Mouse (Mus musculus) heart, embryonic 14.5 days (tissue): Measurements from ENCODE around the gene Rab13. TPM values are rescaled to one million over a fixed set of nuclear protein-coding genes. Genes with fewer than 3 reads are reported as not detected.
A peak's percentile ranks its signal among the peaks of the same experiment; 100 is the strongest.

Experiments
- ATAC-seq: fragments of 200-750 bp; cut with Nextera tagmentation; 2 replicates; pipeline ENCODE4 v1.8.0; 2017; ENCODE audit warnings: low read depth, moderate TSS enrichment; ENCODE audit not compliant: insufficient number of reproducible peaks, insufficient read depth, low FRiP score
- H3K27ac ChIP-seq, 2 experiments: fragments of 200-500 bp in 1 of 2; fragments of 300-500 bp in 1 of 2; sonication (generic) in 1 of 2; replicated peaks in 1 of 2; 2 replicates each; pipeline ENCODE4 v1.5.1; 2012 to 2014; ENCODE audit warnings: low read depth in 2 of 2, low read length in 2 of 2, control low read depth in 1 of 2, mild to moderate bottlenecking in 1 of 2, mixed read lengths in 1 of 2; ENCODE audit not compliant: control insufficient read depth in 1 of 2, insufficient read depth in 1 of 2
- H3K27me3 ChIP-seq: fragments of 300-500 bp; sonication (generic); 2 replicates; pipeline ENCODE4 v1.6.1; 2014; ENCODE audit warnings: mild to moderate bottlenecking, low read length, control low read depth; ENCODE audit not compliant: control insufficient read depth, insufficient read depth
- H3K36me3 ChIP-seq: fragments of 300-500 bp; sonication (generic); 2 replicates; pipeline ENCODE4 v1.6.1; 2014; ENCODE audit warnings: mild to moderate bottlenecking, control low read depth, low read length, mixed read lengths; ENCODE audit not compliant: control insufficient read depth, insufficient read depth
- H3K4me1 ChIP-seq, 2 experiments: fragments of 200-500 bp in 1 of 2; fragments of 300-500 bp in 1 of 2; sonication (generic) in 1 of 2; 2 replicates each; pipeline ENCODE4 v1.6.1; 2012 to 2014; ENCODE audit warnings: low read length in 2 of 2, control low read depth in 1 of 2, mixed read lengths in 1 of 2; ENCODE audit not compliant: control insufficient read depth in 2 of 2, insufficient read depth in 2 of 2
- H3K4me2 ChIP-seq: fragments of 300-500 bp; sonication (generic); 2 replicates; pipeline ENCODE4 v1.6.1; 2014; ENCODE audit warnings: mild to moderate bottlenecking, low read length
- H3K4me3 ChIP-seq, 2 experiments: fragments of 200-500 bp in 1 of 2; fragments of 300-500 bp in 1 of 2; sonication (generic) in 1 of 2; 2 replicates each; pipeline ENCODE4 v1.5.1; 2012 to 2014; ENCODE audit warnings: low read length in 2 of 2, mild to moderate bottlenecking in 2 of 2, control low read depth in 1 of 2, low read depth in 1 of 2, moderate library complexity in 1 of 2; ENCODE audit not compliant: control insufficient read depth in 1 of 2, insufficient read depth in 1 of 2
- H3K9ac ChIP-seq: fragments of 300-500 bp; sonication (generic); 2 replicates; pipeline ENCODE4 v1.6.1; 2014; ENCODE audit warnings: mild to moderate bottlenecking, low read length
- H3K9me3 ChIP-seq: fragments of 300-500 bp; sonication (generic); 2 replicates; pipeline ENCODE4 v1.6.1; 2016; ENCODE audit warnings: low read length, control low read depth; ENCODE audit not compliant: control insufficient read depth
- WGBS: fragments of 180-500 bp; shearing (Covaris S2); extraction: QIAGEN DNeasy Blood & Tissue Kit; methylation state at CpG from one replicate; pipeline ENCODE4 v1.1.7; 2014; 5-methylcytosine and 5-hydroxymethylcytosine counted together
- polyA plus RNA-seq: library from polyadenylated mRNA; unstranded; fragments of >200 nt; fragmentation: Nextera tagmentation; extraction: Ambion mirVana; gene quantifications from 2 replicates; pipeline ENCODE4 v1.2.1, GENCODE M21; 2014

The Rab13 gene
- polyA plus RNA-seq, 1 experiment from 2014 or later = 12.1 TPM

DNA sequence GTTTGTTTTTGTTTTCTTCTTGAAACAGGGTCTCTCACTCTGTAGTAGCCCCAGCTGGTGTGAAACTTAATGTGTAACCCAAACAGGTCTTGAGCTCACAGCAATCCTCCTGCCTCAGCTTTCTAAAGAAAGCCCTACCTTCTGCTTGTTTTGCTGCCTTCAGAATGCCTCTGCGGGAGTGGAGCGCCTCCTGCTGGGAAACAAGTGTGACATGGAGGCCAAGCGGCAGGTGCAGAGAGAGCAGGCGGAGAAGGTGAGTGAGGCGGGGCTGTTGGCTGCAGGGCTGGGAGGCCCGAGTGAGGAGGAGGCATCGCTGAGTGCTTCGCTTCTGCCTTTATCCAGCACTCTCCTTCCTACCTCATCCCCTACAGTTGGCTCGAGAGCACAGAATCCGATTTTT lies 10.8 kb downstream of the Rab13 start:
- Histone ChIP-seq H3K9me3 (no peaks in the 10 kb centered on the region), H3K9ac (no peak overlapping the region), H3K27me3 (no peaks in the 10 kb centered on the region), H3K4me3 (no peak overlapping the region), H3K36me3 (peaks cover 25% of the 10 kb centered on the region), H3K4me1 (peaks cover 9 to 22% of the 10 kb centered on the region in 2 experiments), H3K4me2 (no peak overlapping the region), H3K27ac (no peak overlapping the region)
- ATAC-seq = no peak
- WGBS = 83% methylated on average over 10 of the region's 10 CpGs

DNA sequence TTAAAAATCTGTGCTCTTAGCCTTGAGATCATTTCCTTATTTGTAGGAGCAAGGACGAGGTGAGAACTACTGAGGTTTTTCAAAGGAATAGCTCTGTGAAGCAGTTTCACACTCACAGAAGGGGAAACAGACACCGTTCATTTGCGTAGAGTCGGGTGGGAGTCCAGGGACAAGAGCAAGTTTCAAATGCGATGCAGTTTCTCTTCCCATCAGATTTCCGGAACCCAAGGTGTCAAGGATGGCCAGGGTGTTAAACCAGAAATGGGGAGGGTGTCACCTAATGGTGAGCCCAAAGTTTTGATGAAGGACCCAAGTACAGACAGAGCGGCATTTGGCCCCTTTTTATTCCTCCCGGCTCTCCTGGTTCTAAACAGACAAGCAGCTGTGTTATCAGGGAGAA lies 17.6 kb downstream of the Rab13 start:
- H3K27me3 ChIP-seq = no peaks in the 10 kb centered on the region
- 10% methylated on average over 8 of the region's 8 CpGs for WGBS
- H3K4me1 ChIP-seq = peaks cover 0 to 2% of the 10 kb centered on the region in 2 experiments; a peak in 1 of 4 replicates
- peak overlapping the region; percentile 89 for H3K9ac ChIP-seq
- peaks cover 30% of the 10 kb centered on the region for H3K36me3 ChIP-seq
- no peak for ATAC-seq
- H3K4me2 ChIP-seq = peak overlapping the region; percentile 82
- no peaks in the 10 kb centered on the region for H3K9me3 ChIP-seq
- H3K4me3 ChIP-seq = peak overlapping the region; percentile 87 to 93
- H3K27ac ChIP-seq = peak overlapping the region; percentile 25 to 89; a peak in 2 of 4 replicates

DNA sequence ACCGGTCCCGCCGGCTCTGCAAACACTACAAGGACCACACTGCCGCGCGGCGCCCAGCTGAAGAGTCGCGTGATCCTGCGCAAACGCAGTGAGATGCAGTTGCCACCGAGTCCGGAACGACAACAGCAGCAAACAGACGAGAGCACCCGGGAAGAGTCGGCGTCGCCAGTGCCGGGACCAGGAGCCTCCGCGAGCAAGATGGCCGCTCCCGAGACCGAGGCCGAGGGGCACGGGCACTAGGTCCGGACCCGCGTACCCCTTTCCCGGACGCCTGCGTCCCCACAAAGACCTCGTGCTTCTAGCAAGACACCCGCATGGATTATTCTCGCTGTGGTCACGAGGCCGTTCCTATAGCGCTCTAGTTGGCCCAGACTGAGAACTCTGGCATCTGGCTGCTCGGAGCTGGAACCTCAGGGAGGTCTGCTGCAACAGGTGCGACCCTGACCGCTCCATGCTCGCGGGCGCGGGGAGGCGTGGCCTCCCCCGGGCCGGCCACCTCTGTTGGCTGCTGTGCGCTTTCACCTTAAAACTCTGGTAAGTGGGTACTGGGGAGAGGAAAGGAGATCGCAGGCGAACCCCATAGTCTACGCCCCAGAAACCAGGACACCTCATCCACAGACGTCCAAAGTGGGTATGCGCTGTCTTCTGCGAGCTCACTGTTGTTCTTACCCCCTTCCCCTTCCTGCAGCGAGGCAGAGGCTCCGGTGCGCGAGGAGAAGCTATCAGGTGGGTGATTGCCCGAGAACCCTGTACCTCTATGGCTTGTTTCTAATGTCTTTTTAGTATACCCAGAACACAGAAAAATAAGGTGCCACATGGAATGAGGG lies 18.2 kb downstream of the Rab13 start, which contains the start of gene Jtb:
Jtb (plus strand) TSS at position 91 of the 827 bp plus-strand sequence.
- Histone ChIP-seq H3K4me1 (peaks cover 0 to 2% of the 10 kb centered on the region in 2 experiments; a peak in 1 of 4 replicates), H3K4me2 (peak within 1 kb of the TSS; percentile 82), H3K4me3 (peak within 1 kb of the TSS; percentile 87 to 93), H3K27ac (peak within 1 kb of the TSS; percentile 89 to 90), H3K9me3 (no peaks in the 10 kb centered on the region), H3K36me3 (peaks cover 35% of the 10 kb centered on the region), H3K27me3 (no peaks in the 10 kb centered on the region), H3K9ac (peak within 1 kb of the TSS; percentile 89)
- peak; percentile 95 for ATAC-seq
- under 1% methylated on average over 59 of the region's 61 CpGs for whole genome bisulfite sequencing

DNA sequence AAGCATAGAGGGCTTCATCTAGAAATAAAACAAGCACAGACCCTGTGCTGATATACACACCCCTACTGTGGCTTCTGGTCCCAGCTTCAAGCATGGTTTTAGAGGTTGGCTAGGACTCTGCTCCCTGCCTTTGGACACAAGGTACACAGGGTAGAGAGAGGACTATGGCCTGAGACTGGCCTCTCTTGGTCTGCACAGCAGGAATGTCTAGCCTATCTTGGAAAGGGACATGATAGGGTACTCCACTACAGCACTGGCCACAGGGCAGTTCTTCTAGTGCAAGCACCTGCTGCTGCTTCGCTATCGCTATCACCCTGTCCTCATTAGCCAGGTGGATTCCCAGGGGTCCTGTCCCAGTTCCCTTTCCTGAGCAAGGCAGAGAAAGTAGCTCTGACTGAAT lies 27.8 kb downstream of the Rab13 start:
- WGBS = 73% methylated on average over 2 of the region's 2 CpGs
- 0 out of 2 replicates have a peak, but pooled peaks have one; percentile 12 for ATAC-seq
- no peak overlapping the region for H3K9ac ChIP-seq
- H3K4me3 ChIP-seq = no peak overlapping the region
- no peak overlapping the region for H3K27ac ChIP-seq
- peaks cover 3 to 11% of the 10 kb centered on the region in 2 experiments for H3K4me1 ChIP-seq
- no peaks in the 10 kb centered on the region for H3K27me3 ChIP-seq
- H3K9me3 ChIP-seq = no peaks in the 10 kb centered on the region
- H3K4me2 ChIP-seq = no peak overlapping the region
- peaks cover 3% of the 10 kb centered on the region for H3K36me3 ChIP-seq

DNA sequence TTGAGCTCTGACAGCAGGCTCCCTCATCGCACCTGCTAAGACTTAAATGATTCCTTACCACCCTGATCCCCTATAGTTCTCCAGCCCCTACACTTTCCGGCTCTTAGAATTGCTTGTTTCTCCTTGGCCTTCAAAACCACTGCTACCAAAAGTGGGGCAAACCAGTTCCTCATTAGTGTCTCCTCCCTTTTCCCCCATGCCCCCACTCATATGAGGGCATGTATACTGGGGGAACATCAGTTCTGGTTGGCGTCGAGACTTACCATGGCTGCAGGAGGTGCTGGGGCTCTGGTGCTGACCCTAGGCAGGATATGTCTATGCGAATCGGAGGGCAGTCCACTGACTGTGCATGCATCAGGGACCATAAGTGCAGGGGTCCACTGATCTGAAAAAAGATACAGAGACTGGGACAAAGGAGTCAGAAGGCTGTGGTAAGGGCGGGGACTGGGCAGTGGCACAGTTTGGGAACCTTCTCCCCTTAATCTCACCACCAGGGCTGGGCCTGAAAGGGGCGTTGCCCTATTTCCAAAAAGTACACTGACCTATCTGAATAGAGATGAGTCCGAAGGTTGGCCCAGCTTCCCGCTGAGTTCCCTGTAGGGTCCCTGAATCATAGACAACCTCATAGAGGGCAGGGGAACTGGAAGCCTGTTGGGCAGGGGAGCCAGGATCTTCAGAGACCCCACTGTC lies 28.3 kb downstream of the Rab13 start:
- no peak overlapping the region for H3K4me2 ChIP-seq
- H3K27ac ChIP-seq = no peak overlapping the region
- ATAC-seq = no peak
- 81% methylated on average over 10 of the region's 10 CpGs for WGBS
- no peak overlapping the region for H3K9ac ChIP-seq
- H3K4me1 ChIP-seq = peaks cover 5 to 11% of the 10 kb centered on the region in 2 experiments
- H3K9me3 ChIP-seq = no peaks in the 10 kb centered on the region
- no peaks in the 10 kb centered on the region for H3K27me3 ChIP-seq
- no peak overlapping the region for H3K4me3 ChIP-seq
- H3K36me3 ChIP-seq = no peaks in the 10 kb centered on the region

DNA sequence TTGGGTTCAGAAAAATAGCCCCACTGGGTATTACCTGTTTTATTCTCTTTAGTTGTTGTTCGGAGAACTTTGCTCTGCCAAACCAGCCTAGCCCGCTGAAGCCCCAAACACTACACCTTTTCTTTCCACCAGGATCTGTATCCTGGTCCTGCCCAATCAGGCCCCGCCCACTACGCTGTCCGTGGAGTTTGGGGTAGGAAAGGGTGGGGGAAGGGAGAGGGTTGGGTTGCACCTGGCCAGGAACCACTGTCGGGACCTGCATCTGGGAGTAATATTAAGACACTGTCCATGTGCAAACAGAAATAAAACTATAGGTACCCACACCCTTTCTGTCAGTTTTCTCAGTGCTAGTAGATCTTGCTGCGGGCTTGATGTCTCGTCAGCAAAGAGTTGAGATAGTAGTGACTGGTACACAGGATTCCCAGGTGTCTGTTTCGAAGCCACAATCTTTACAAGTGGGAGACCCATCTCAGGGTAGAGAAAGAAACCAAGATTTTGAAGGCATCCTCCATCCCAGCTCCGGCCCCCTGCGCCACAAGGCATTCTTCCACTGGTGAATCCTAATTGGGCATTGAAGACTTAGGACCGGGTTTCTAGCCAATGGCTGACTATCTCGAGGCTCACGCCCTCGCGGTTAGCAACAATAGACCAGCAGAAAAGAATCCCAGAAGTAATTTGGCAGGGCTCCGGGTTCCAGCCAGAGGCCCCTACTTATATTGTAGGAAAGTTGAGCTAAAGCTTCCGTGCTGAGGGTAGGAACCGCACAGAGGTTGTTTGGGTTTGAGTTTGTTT lies 29.7 kb downstream of the Rab13 start, which contains the start of gene Creb3l4:
Creb3l4 (minus strand) TSS at position 529 of the 792 bp plus-strand sequence.
- H3K4me1 ChIP-seq = peaks cover 8 to 14% of the 10 kb centered on the region in 2 experiments
- WGBS = 2% methylated on average over 19 of the region's 19 CpGs
- peak within 1 kb of the TSS; percentile 89 for H3K4me2 ChIP-seq
- peak within 1 kb of the TSS; percentile 39 to 43 for H3K4me3 ChIP-seq
- peak within 1 kb of the TSS; percentile 2 to 37; a peak in 2 of 4 replicates for H3K27ac ChIP-seq
- H3K27me3 ChIP-seq = no peaks in the 10 kb centered on the region
- no peaks in the 10 kb centered on the region for H3K36me3 ChIP-seq
- no peaks in the 10 kb centered on the region for H3K9me3 ChIP-seq
- no peak for ATAC-seq
- H3K9ac ChIP-seq = peak within 1 kb of the TSS; percentile 34

DNA sequence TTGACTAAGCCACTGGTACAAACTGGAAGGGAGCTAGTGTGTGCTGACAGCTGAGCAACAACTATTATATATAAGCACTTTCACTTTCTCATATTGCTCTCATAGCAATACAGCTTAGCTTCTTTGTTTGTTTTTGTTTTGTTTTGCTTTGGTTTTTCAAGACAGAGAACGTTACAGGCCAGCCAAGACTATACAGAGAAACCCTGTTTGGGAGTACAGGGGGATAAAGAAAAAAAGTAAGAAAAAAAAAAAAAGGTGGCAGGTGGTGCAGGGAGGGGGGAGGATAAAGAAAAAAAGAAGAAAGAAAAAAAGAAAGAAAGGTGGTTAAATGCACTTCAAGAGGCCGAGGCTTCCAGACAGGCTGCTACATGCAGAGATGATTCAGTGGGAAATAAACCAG lies 31.9 kb downstream of the Rab13 start:
- ATAC-seq = no peak
- Histone ChIP-seq H3K4me1 (peaks cover 11 to 22% of the 10 kb centered on the region in 2 experiments), H3K4me2 (no peak overlapping the region), H3K36me3 (peaks cover 8% of the 10 kb centered on the region), H3K27ac (no peak overlapping the region), H3K4me3 (no peak overlapping the region), H3K27me3 (no peaks in the 10 kb centered on the region), H3K9ac (no peak overlapping the region), H3K9me3 (no peaks in the 10 kb centered on the region)
- WGBS = 68% methylated on average over 2 of the region's 2 CpGs
